Mouse (Mus musculus): ENCODE measurements around the gene Ucp2.
A peak's percentile ranks its signal among the peaks of the same experiment; 100 is the strongest.
"Not testable (repeated sequence)": the region's sequence is repeated elsewhere in the genome, so short reads cannot be mapped to it uniquely, and the experiment has no call there.

Gene Ucp2

GRCm38 (mm10) chr7:100479823-100480164 is 13.3 kb upstream of the Ucp2 start:
- no peak for DNase-seq (ENCODE audit: extremely low spot score)

GRCm38 (mm10) chr7:100480175-100480574 is 13.0 kb upstream of the Ucp2 start:
- no peak for DNase-seq (ENCODE audit: extremely low spot score)

- DNase-seq (ENCODE audit: extremely low spot score): not testable (repeated sequence)
Measured at GRCm38 (mm10) chr7:100482046-100482445, 11.1 kb upstream of the Ucp2 start.

GRCm38 (mm10) chr7:100484493-100484892 is 8.6 kb upstream of the Ucp2 start:
- DNase-seq (ENCODE audit: extremely low spot score): no peak

- no peak for DNase-seq (ENCODE audit: extremely low spot score)
Measured at GRCm38 (mm10) chr7:100487301-100487700, 5.8 kb upstream of the Ucp2 start.

GRCm38 (mm10) chr7:100488474-100489048 is 4.6 kb upstream of the Ucp2 start:
- DNase-seq (ENCODE audit: extremely low spot score): no peak

GRCm38 (mm10) chr7:100492391-100493116 is 583 bp upstream of the Ucp2 start:
- no peak for DNase-seq (ENCODE audit: extremely low spot score)

- peak; percentile 38 for DNase-seq (ENCODE audit: extremely low spot score)
Measured at GRCm38 (mm10) chr7:100493484-100494414, 612 bp downstream of the Ucp2 start.

- no peak for DNase-seq (ENCODE audit: extremely low spot score)
Measured at GRCm38 (mm10) chr7:100494415-100494831, 1.3 kb downstream of the Ucp2 start.

GRCm38 (mm10) chr7:100495042-100495441 is 1.9 kb downstream of the Ucp2 start:
- peak; percentile 27 for DNase-seq (ENCODE audit: extremely low spot score)

- peak; percentile 59 for DNase-seq (ENCODE audit: extremely low spot score)
Measured at GRCm38 (mm10) chr7:100495581-100496251, 2.6 kb downstream of the Ucp2 start.

- DNase-seq (ENCODE audit: extremely low spot score): no peak
Measured at GRCm38 (mm10) chr7:100496371-100496770, 3.2 kb downstream of the Ucp2 start.

- no peak for DNase-seq (ENCODE audit: extremely low spot score)
Measured at GRCm38 (mm10) chr7:100496791-100497190, 3.7 kb downstream of the Ucp2 start.

- no peak for DNase-seq (ENCODE audit: extremely low spot score)
Measured at GRCm38 (mm10) chr7:100497402-100497801, 4.3 kb downstream of the Ucp2 start.

- DNase-seq (ENCODE audit: extremely low spot score): no peak
Measured at GRCm38 (mm10) chr7:100497982-100498381, 4.8 kb downstream of the Ucp2 start.

- no peak for DNase-seq (ENCODE audit: extremely low spot score)
Measured at GRCm38 (mm10) chr7:100499465-100499864, 6.3 kb downstream of the Ucp2 start.

- DNase-seq (ENCODE audit: extremely low spot score): no peak
Measured at GRCm38 (mm10) chr7:100500276-100500977, 7.3 kb downstream of the Ucp2 start.

- DNase-seq (ENCODE audit: extremely low spot score): no peak
Measured at GRCm38 (mm10) chr7:100501027-100501843, 8.1 kb downstream of the Ucp2 start.

GRCm38 (mm10) chr7:100501844-100502373 is 8.8 kb downstream of the Ucp2 start:
- DNase-seq (ENCODE audit: extremely low spot score): no peak

GRCm38 (mm10) chr7:100502374-100502922 is 9.3 kb downstream of the Ucp2 start:
- no peak for DNase-seq (ENCODE audit: extremely low spot score)

Measured in embryo, embryonic 9.5 days (tissue).